Mouse (Mus musculus) stomach, postnatal 0 days (tissue): Measurements from ENCODE around the gene Slc35b2.

Experiments
- CTCF ChIP-seq: IDR thresholded peaks from 2 replicates; pipeline ENCODE4 v1.5.1; 2016; ENCODE audit warnings: antibody characterized with exemption, low read depth, mild to moderate bottlenecking, moderate library complexity
- EP300 ChIP-seq: optimal IDR thresholded peaks from 2 replicates; pipeline ENCODE3; 2016; ENCODE audit warnings: antibody characterized with exemption

DNA sequence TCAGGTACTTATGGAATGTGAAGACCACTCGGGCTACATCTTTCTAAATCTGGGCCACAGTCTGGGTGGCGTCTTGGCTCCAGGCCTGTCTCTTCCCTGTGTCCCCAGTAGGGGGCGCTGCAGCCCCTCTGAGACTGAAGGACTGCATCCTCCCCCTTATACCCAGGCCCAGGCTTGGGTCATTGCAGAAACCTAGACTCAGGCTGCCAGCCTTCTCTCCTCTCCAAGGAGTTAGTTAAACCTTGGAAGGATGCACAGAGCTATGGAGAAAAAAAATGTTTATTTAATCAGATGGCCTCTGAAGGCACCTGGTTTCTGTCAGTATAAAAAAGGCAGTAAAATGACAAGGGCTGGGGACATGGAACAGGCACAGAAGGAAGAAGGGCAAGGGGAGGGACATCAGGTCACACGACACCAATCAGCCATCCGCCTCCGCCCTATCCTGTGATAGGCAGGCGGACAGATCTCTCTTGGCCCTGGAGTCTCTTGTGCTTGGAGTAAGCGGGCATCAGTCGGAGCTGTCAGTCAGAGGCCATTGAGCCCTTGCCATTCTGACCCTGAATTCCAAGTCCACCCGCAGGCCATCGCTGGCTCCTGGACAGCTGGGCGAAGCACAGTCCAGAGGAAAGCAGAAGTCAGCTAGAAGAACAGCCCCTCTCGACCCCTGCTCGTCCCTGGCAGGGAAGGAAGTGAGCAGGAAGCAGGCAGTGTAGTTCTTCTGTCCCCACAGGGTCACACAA is 21.4 kb downstream of the Slc35b2 start:
- no peak for TF ChIP-seq EP300
- TF ChIP-seq CTCF, result peak; percentile 90
